ENCODE assay signal across 16 mouse cellular contexts in the genomic region with DNA sequence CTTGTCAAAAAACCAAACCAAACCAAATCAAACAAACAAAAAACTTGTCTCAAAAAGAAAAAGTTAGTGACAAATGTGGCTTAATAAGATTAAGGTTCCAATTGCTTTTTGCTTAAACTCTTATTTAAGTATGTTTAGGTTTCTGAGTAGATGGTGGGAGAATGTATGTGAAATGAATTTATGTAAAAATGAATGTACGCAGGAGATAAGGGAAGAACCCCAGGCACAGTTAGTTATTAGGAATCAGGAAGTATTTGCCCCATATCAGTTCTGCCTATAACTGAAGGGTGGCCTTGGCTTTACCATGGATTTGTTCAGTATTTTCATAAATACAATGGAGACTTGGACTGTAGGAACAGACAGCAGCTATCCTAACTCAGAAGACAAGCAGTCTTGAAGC.
"Had no signal": no experiment of that assay in that cellular context is flagged by ENCODE, and none has a peak within 500 bp of the region (broad histone marks: within the 10 kb centered on the region; RNA-seq: fewer than 3 reads in every experiment).

No protein-coding gene starts in this region.

- H3K27me3 ChIP-seq: neural tube, embryonic 13.5 days; neural tube, embryonic 15.5 days; stomach, embryonic 15.5 days had no signal

- H3K4me3 ChIP-seq: neural tube, embryonic 13.5 days; neural tube, embryonic 15.5 days; stomach, embryonic 15.5 days had no signal

- H3K9me3 ChIP-seq: neural tube, embryonic 13.5 days; neural tube, embryonic 15.5 days; stomach, embryonic 15.5 days had no signal

- DNase-seq: retina, postnatal 1 day; right cerebral cortex, adult 18-20 months; right cerebral cortex, postnatal 14 days; right cerebral cortex, postnatal 25 days; right cerebral cortex, postnatal 4 days; spleen, adult 18-20 months; thymus, adult 18-20 months; thymus, adult 2 months; thymus, postnatal 14 days; thymus, postnatal 25 days; thymus, postnatal 36 days; thymus, postnatal 4 days had no signal

- H3K36me3 ChIP-seq: neural tube, embryonic 13.5 days; neural tube, embryonic 15.5 days; stomach, embryonic 15.5 days had no signal

- H3K4me1 ChIP-seq: neural tube, embryonic 13.5 days; neural tube, embryonic 15.5 days had no signal

- H3K9ac ChIP-seq: neural tube, embryonic 13.5 days; neural tube, embryonic 15.5 days; stomach, embryonic 15.5 days had no signal

- H3K27ac ChIP-seq: neural tube, embryonic 13.5 days; neural tube, embryonic 15.5 days; stomach, embryonic 15.5 days; stomach, postnatal 0 days had no signal
